Mouse (Mus musculus): ENCODE measurements around the gene Iltifb. TPM values are rescaled to one million over a fixed set of nuclear protein-coding genes. Genes with fewer than 3 reads are reported as not detected.
"Not testable (repeated sequence)": the region's sequence is repeated elsewhere in the genome, so short reads cannot be mapped to it uniquely, and the experiment has no call there.

Gene Iltifb
- polyA plus RNA-seq, 1 experiment from 2014 or later = not detected

- WGBS = 32% methylated on average over 10 of the region's 10 CpGs
- no peak overlapping the region; the same call in 1 of the 2 replicates for H3K4me2 ChIP-seq
- H3K9ac ChIP-seq = no peak overlapping the region
- H3K9me3 ChIP-seq = no peaks in the 10 kb centered on the region
- H3K4me3 ChIP-seq (replicated peaks) = no peak overlapping the region
- no peak overlapping the region for H3K27ac ChIP-seq
- no peak for ATAC-seq (ENCODE audit: insufficient read depth, low FRiP score, low read depth)
- no peaks in the 10 kb centered on the region for H3K27me3 ChIP-seq (replicated peaks)
- H3K36me3 ChIP-seq = no peaks in the 10 kb centered on the region
- H3K4me1 ChIP-seq = no peaks in the 10 kb centered on the region
Measured at GRCm38 (mm10) chr10:118250852-118251295, 44.0 kb downstream of the Iltifb start.

- not testable (repeated sequence) for H3K4me3 ChIP-seq (replicated peaks); H3K9me3 ChIP-seq; H3K27me3 ChIP-seq (replicated peaks); H3K36me3 ChIP-seq; H3K9ac ChIP-seq; H3K4me2 ChIP-seq; H3K4me1 ChIP-seq; ATAC-seq (ENCODE audit: insufficient read depth, low FRiP score, low read depth); H3K27ac ChIP-seq
- 56% methylated on average over 11 of the region's 11 CpGs for WGBS
Measured at GRCm38 (mm10) chr10:118249006-118249595, 45.7 kb downstream of the Iltifb start.

GRCm38 (mm10) chr10:118240680-118241079 is 54.2 kb downstream of the Iltifb start, which contains the start of gene Gm32717:
Gm32717 (minus strand) TSS chr10:118240780.
- H3K36me3 ChIP-seq; H3K4me2 ChIP-seq; H3K4me3 ChIP-seq (replicated peaks); H3K4me1 ChIP-seq; H3K27me3 ChIP-seq (replicated peaks); H3K9me3 ChIP-seq; ATAC-seq (ENCODE audit: insufficient read depth, low FRiP score, low read depth); H3K9ac ChIP-seq; H3K27ac ChIP-seq: not testable (repeated sequence)
- WGBS = no CpG with 5 or more reads among the region's 13 CpGs

Other genes starting within 250 kb of the Iltifb start
- gene Mdm1, start 153.2 kb downstream of the Iltifb start, polyA plus RNA-seq (2015; fragmentation: Nextera tagmentation; extraction: Ambion mirVana) = 17.5 and 18.0 TPM in 2 replicates
- not detected in 2 replicates for gene Il22, start 90.1 kb downstream of the Iltifb start, polyA plus RNA-seq (2015; fragmentation: Nextera tagmentation; extraction: Ambion mirVana)
- gene Gm32717, start 54.3 kb downstream of the Iltifb start, polyA plus RNA-seq (2015; fragmentation: Nextera tagmentation; extraction: Ambion mirVana) = 0.13 TPM in 1 of 2 replicates, not detected in the other
- gene Gm32802, start 36.4 kb downstream of the Iltifb start, polyA plus RNA-seq (2015; fragmentation: Nextera tagmentation; extraction: Ambion mirVana) = 0.13 TPM in 1 of 2 replicates, not detected in the other
- gene Gm9040, start 31.9 kb upstream of the Iltifb start, polyA plus RNA-seq (2015; fragmentation: Nextera tagmentation; extraction: Ambion mirVana) = 0.05 TPM in 1 of 2 replicates, not detected in the other
- gene Gm9044, start 37.4 kb upstream of the Iltifb start, polyA plus RNA-seq (2015; fragmentation: Nextera tagmentation; extraction: Ambion mirVana) = 0.05 TPM in 1 of 2 replicates, not detected in the other
- 0.09 and 0.30 TPM in 2 replicates for gene Gm9045, start 42.8 kb upstream of the Iltifb start, polyA plus RNA-seq (2015; fragmentation: Nextera tagmentation; extraction: Ambion mirVana)
- not detected in 2 replicates for gene Gm9046, start 48.2 kb upstream of the Iltifb start, polyA plus RNA-seq (2015; fragmentation: Nextera tagmentation; extraction: Ambion mirVana)
- 0.05 TPM in 1 of 2 replicates, not detected in the other for gene Gm9048, start 53.6 kb upstream of the Iltifb start, polyA plus RNA-seq (2015; fragmentation: Nextera tagmentation; extraction: Ambion mirVana)
- gene Gm9049, start 59.1 kb upstream of the Iltifb start, polyA plus RNA-seq (2015; fragmentation: Nextera tagmentation; extraction: Ambion mirVana) = 0.09 and 0.30 TPM in 2 replicates
- gene Ifng, start 146.0 kb upstream of the Iltifb start, polyA plus RNA-seq (2015; fragmentation: Nextera tagmentation; extraction: Ambion mirVana) = not detected in 2 replicates